Mouse (Mus musculus) midbrain, embryonic 14.5 days (tissue): ENCODE results near the gene Lamc3. TPM values are rescaled to one million over a fixed set of nuclear protein-coding genes. Genes with fewer than 3 reads are reported as not detected.

ENCODE experiments used
- ATAC-seq: fragments of 200-750 bp; cut with Nextera tagmentation; 2 replicates; pipeline ENCODE4 v1.8.0; 2017; ENCODE audit warnings: moderate number of reproducible peaks, moderate library complexity; ENCODE audit not compliant: low FRiP score, low TSS enrichment
- DNase-seq: peaks from one replicate; pipeline ENCODE4 v3.0.0-alpha.2; 2015
- H3K27ac ChIP-seq: fragments of 300-500 bp; sonication (generic); replicated peaks from 2 replicates; pipeline ENCODE4 v1.5.1; 2014; ENCODE audit warnings: mild to moderate bottlenecking, low read depth, low read length, moderate library complexity
- H3K27me3 ChIP-seq: fragments of 300-500 bp; sonication (generic); 2 replicates; pipeline ENCODE4 v1.6.1; 2014; ENCODE audit warnings: low read length, control low read depth, mixed read lengths; ENCODE audit not compliant: control insufficient read depth, insufficient read depth
- H3K36me3 ChIP-seq: fragments of 300-500 bp; sonication (generic); 2 replicates; pipeline ENCODE4 v1.6.1; 2014; ENCODE audit warnings: low read length, control low read depth; ENCODE audit not compliant: control insufficient read depth, insufficient read depth
- H3K4me1 ChIP-seq: fragments of 300-500 bp; sonication (generic); 2 replicates; pipeline ENCODE4 v1.6.1; 2014; ENCODE audit warnings: mild to moderate bottlenecking, antibody characterized with exemption, low read length, control low read depth; ENCODE audit not compliant: control insufficient read depth, insufficient read depth
- H3K4me2 ChIP-seq: fragments of 300-500 bp; sonication (generic); 2 replicates; pipeline ENCODE4 v1.6.1; 2014; ENCODE audit warnings: mild to moderate bottlenecking, low read length, moderate library complexity
- H3K4me3 ChIP-seq: fragments of 300-500 bp; sonication (generic); replicated peaks from 2 replicates; pipeline ENCODE4 v1.5.1; 2014; ENCODE audit warnings: low read depth, low read length
- H3K9ac ChIP-seq: fragments of 300-500 bp; sonication (generic); replicated peaks from 2 replicates; pipeline ENCODE4 v1.6.1; 2014; ENCODE audit warnings: mild to moderate bottlenecking, low read length, moderate library complexity
- H3K9me3 ChIP-seq: fragments of 300-500 bp; sonication (generic); 2 replicates; pipeline ENCODE4 v1.6.1; 2016; ENCODE audit warnings: low read length, control low read depth, mixed read lengths; ENCODE audit not compliant: control insufficient read depth
- WGBS: fragments of 180-500 bp; shearing (Covaris S2); extraction: QIAGEN DNeasy Blood & Tissue Kit; methylation state at CpG from one replicate; pipeline ENCODE4 v1.1.7; 2014; 5-methylcytosine and 5-hydroxymethylcytosine counted together
- polyA plus RNA-seq: library from polyadenylated mRNA; unstranded; fragments of >200 nt; fragmentation: Nextera tagmentation; extraction: Ambion mirVana; gene quantifications from 2 replicates; pipeline ENCODE4 v1.2.1, GENCODE M21; 2014

The Lamc3 gene
- polyA plus RNA-seq, 1 experiment from 2014 or later = 6.6 TPM

DNA sequence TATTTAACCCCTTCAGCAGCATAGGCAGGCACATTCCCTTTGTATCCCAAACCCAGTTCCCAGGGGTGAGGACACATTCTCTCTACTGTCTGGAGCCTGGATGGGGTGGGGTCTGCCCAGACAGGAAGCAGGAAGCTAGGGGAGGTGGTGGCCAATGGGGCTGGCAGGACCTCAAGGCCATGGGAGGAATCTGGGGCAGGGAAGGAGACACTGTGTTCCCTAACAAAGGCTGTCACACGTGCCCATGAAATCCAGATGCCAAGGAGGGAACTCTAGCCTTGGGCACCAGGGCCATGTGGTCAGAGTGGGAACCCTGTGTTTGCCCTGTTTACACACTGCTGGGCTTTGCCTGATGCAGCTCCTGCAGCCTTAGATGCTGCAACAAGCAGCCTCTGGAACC lies 1.8 kb downstream of the Lamc3 start:
- H3K27ac ChIP-seq = no peak overlapping the region
- no peaks in the 10 kb centered on the region for H3K36me3 ChIP-seq
- H3K4me3 ChIP-seq = no peak overlapping the region
- H3K27me3 ChIP-seq = peaks cover 23% of the 10 kb centered on the region; the same call in 1 of the 2 replicates
- H3K9me3 ChIP-seq = no peaks in the 10 kb centered on the region
- DNase-seq (no peak), ATAC-seq (no peak)
- WGBS = 50% methylated on average over 1 of the region's 1 CpGs
- H3K4me1 ChIP-seq = no peaks in the 10 kb centered on the region
- H3K4me2 ChIP-seq = no peak overlapping the region
- no peak overlapping the region for H3K9ac ChIP-seq

DNA sequence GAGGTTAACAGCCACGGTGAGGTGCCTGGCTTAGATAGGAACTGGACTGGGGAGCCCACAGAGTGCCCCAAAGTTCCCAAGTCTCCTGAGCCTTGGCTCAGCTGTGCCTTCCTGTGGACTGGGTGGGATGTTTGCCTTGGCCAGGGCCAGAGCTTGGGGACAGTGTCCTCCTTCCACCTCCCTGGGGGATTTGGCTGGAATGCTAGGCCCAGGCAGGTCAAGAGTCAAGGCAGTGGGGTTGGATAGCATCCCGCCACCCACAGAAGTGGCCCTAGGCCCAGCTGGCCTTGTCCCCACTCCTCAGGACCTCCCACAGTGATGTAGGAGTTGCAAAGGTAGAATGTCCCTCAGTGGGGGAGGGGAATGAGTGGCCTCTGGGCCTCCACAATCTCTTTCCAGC lies 4.1 kb downstream of the Lamc3 start:
- no peaks in the 10 kb centered on the region for H3K9me3 ChIP-seq
- 89% methylated on average over 2 of the region's 2 CpGs for WGBS
- peaks cover 23% of the 10 kb centered on the region; the same call in 1 of the 2 replicates for H3K27me3 ChIP-seq
- ATAC-seq = no peak
- H3K36me3 ChIP-seq = no peaks in the 10 kb centered on the region
- no peaks in the 10 kb centered on the region for H3K4me1 ChIP-seq
- no peak overlapping the region for H3K27ac ChIP-seq
- no peak overlapping the region for H3K9ac ChIP-seq
- DNase-seq = no peak
- H3K4me2 ChIP-seq = no peak overlapping the region
- no peak overlapping the region for H3K4me3 ChIP-seq

DNA sequence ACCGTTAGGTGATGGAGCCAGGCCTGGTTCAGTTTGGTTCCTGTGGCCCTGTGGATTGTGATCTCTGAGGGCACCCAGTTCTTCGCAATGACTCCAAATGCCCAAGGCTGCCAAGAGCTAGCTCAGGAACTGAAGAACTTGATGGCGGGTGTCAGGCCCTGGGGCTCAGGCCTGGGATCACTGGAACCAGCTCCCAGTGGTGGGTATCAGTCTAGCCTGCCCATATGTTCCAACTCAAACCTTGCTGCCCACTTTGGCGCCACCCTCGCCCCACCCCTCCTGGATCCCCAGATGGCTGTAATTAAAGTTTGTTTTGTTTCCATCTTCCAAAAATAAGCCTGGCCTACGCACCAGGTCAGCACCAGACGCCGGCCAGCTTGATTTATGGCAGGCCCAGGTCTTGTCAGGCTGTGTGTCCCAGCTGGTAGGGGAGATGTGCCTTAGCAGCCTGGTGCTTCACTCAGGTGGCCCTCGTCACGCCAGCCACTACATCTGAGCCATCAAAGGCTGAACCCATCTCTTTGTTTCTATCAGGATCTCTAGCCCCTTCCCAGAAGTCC lies 6.1 kb downstream of the Lamc3 start:
- Histone ChIP-seq H3K9ac (no peak overlapping the region), H3K4me1 (no peaks in the 10 kb centered on the region), H3K27ac (no peak overlapping the region), H3K27me3 (peaks cover 5% of the 10 kb centered on the region; the same call in 1 of the 2 replicates), H3K4me2 (no peak overlapping the region), H3K36me3 (no peaks in the 10 kb centered on the region), H3K4me3 (no peak overlapping the region), H3K9me3 (no peaks in the 10 kb centered on the region)
- DNase-seq = no peak
- 88% methylated on average over 10 of the region's 10 CpGs for WGBS
- no peak for ATAC-seq

DNA sequence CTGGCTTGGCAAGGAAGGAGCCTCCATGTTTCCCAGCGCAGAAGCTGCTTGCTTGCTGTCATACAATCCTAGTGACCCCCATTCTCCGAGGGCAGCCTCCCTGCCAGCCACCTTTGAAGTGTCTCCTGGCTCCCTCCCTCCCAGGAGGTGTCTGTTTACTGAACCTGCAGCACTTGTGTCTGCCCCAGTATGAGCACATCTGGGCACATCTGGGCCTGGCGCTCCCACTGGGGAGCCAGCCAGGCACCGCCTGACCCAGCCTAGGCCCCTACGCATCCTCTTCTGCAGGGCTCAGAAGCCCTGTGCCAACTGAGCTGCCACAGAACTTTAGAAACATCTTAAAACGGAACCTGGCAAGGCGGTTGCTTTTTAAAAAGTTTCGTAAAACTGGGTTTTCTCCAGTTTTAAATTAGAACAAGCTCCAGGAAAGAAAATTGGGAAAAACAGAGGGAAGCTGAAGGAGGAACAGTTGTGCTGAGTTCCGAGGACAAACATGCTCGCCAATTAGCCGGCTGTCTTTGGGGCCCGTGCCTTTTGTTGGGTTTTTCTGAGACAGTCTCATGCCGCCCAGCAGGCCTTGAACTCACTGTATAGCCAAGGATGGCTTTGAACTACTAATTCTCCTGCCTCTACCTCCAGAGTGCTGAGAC lies 7.3 kb downstream of the Lamc3 start:
- no peaks in the 10 kb centered on the region for H3K4me1 ChIP-seq
- no peak for ATAC-seq
- H3K4me2 ChIP-seq = no peak overlapping the region
- H3K9ac ChIP-seq = no peak overlapping the region
- 54% methylated on average over 13 of the region's 13 CpGs for WGBS
- H3K4me3 ChIP-seq = no peak overlapping the region
- H3K36me3 ChIP-seq = no peaks in the 10 kb centered on the region
- no peaks in the 10 kb centered on the region for H3K27me3 ChIP-seq
- H3K27ac ChIP-seq = no peak overlapping the region
- no peak for DNase-seq
- H3K9me3 ChIP-seq = no peaks in the 10 kb centered on the region

- no peak overlapping the region for H3K9ac ChIP-seq
- H3K4me1 ChIP-seq = peaks cover 12% of the 10 kb centered on the region; the same call in 1 of the 2 replicates
- no peak overlapping the region for H3K4me2 ChIP-seq
- ATAC-seq (no peak), DNase-seq (no peak)
- H3K9me3 ChIP-seq = no peaks in the 10 kb centered on the region
- no peak overlapping the region for H3K4me3 ChIP-seq
- H3K27me3 ChIP-seq = no peaks in the 10 kb centered on the region
- no peak overlapping the region for H3K27ac ChIP-seq
- WGBS = 69% methylated on average over 4 of the region's 4 CpGs
- H3K36me3 ChIP-seq = no peaks in the 10 kb centered on the region
Measured at GRCm38 (mm10) chr2:31900932-31901331, 13.8 kb downstream of the Lamc3 start.

DNA sequence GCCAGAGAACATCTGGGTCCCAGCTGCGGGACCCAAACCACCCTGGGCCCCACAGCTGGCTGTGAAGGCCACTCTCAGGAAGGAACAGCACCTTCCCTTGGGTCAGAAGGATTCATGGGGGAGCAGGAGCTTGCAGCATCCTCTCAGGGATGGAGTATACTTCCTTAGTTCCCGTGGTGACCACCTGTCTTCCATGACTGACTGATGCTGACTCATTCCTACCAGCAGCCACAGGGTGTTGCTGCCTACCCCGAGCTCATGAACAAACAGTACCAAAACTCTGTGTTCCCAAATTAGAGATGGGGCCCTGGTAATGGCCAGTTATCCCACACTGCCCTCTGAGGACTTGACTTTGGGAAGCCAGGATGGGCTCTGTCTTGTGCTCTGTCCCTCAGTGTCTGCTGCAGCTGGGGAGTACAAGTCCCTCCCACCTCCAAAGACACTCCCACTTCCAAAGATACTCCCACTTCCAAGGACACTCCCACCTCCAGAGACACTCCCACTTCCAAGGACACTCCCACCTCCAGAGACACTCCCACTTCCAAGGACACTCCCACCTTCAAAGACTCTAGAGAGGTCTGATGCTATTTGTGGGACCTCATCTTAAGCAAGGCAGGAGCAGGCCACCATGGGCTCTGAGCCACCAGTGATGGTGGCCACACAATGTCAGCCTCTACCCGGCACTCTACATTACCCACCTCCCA lies 14.7 kb downstream of the Lamc3 start:
- Histone ChIP-seq H3K27ac (no peak overlapping the region), H3K4me1 (peaks cover 12% of the 10 kb centered on the region; the same call in 1 of the 2 replicates), H3K4me2 (no peak overlapping the region), H3K27me3 (no peaks in the 10 kb centered on the region), H3K9ac (no peak overlapping the region), H3K9me3 (no peaks in the 10 kb centered on the region), H3K4me3 (no peak overlapping the region), H3K36me3 (no peaks in the 10 kb centered on the region)
- 70% methylated on average over 4 of the region's 4 CpGs for WGBS
- ATAC-seq (no peak), DNase-seq (no peak)

DNA sequence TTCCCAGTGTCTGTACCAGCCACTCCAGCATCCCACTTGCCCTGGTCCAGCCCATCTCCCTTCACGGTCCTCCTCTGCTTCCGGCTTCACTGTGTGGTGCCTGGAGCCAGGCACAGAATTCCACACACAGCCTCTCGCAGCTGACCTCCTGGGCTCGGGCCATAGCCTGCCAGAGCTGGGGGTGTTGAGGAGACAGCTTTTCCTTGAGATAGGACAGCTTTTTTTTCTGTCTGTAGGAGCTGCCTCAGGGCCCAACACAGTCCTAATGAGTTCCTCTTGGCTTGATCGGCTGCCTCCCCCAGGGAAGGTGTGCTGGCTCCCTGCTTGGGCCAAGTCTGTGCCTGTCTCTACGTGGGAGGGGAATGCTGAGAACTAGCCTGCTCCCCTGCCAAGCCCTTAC lies 17.0 kb downstream of the Lamc3 start:
- no peak overlapping the region for H3K4me3 ChIP-seq
- no peaks in the 10 kb centered on the region for H3K9me3 ChIP-seq
- H3K4me1 ChIP-seq = peaks cover 12% of the 10 kb centered on the region; the same call in 1 of the 2 replicates
- no peak overlapping the region for H3K4me2 ChIP-seq
- no peak for DNase-seq
- no peak overlapping the region for H3K27ac ChIP-seq
- H3K27me3 ChIP-seq = no peaks in the 10 kb centered on the region
- H3K9ac ChIP-seq = no peak overlapping the region; the same call in 1 of the 2 replicates
- WGBS = 13% methylated on average over 6 of the region's 6 CpGs
- no peaks in the 10 kb centered on the region for H3K36me3 ChIP-seq
- no peak for ATAC-seq

- WGBS = 7% methylated on average over 8 of the region's 8 CpGs
- DNase-seq (no peak), ATAC-seq (no peak)
- Histone ChIP-seq H3K27ac (no peak overlapping the region), H3K36me3 (no peaks in the 10 kb centered on the region), H3K9ac (no peak overlapping the region), H3K27me3 (no peaks in the 10 kb centered on the region), H3K4me1 (peaks cover 9% of the 10 kb centered on the region; the same call in 1 of the 2 replicates), H3K4me3 (no peak overlapping the region), H3K4me2 (no peak overlapping the region), H3K9me3 (no peaks in the 10 kb centered on the region)
Measured at GRCm38 (mm10) chr2:31904622-31905021, 17.5 kb downstream of the Lamc3 start.
